Mouse (Mus musculus): ENCODE data around the gene Tlx1. TPM values are rescaled to one million over a fixed set of nuclear protein-coding genes. Genes with fewer than 3 reads are reported as not detected.

The Tlx1 gene
- polyA plus RNA-seq, 1 experiment, result not detected

GRCm38 (mm10) chr19:45179451-45179850 lies 29.0 kb downstream of the Tlx1 start:
- TF ChIP-seq CTCF (IDR thresholded peaks at IDR 0.05; ENCODE audit: control insufficient read depth, insufficient read depth, low read length) (no peak), POLR2A (IDR thresholded peaks at IDR 0.05; ENCODE audit: borderline replicate concordance, control insufficient read depth, low read depth, low read length) (no peak)
- Histone ChIP-seq H3K27ac (ENCODE audit: control insufficient read depth, insufficient read depth, low read depth, low read length, poor library complexity) (no peak overlapping the region), H3K4me1 (ENCODE audit: control insufficient read depth, insufficient read depth, low read length) (peaks cover 2% of the 10 kb centered on the region; the same call in 1 of the 2 replicates), H3K4me3 (replicated peaks; ENCODE audit: control insufficient read depth, low read depth, low read length) (no peak overlapping the region)
- WGBS, result 75% methylated on average over 4 of the region's 4 CpGs

GRCm38 (mm10) chr19:45180447-45180846 lies 30.0 kb downstream of the Tlx1 start:
- TF ChIP-seq CTCF (IDR thresholded peaks at IDR 0.05; ENCODE audit: control insufficient read depth, insufficient read depth, low read length) (no peak), POLR2A (IDR thresholded peaks at IDR 0.05; ENCODE audit: borderline replicate concordance, control insufficient read depth, low read depth, low read length) (no peak)
- H3K4me3 ChIP-seq (replicated peaks; ENCODE audit: control insufficient read depth, low read depth, low read length), result no peak overlapping the region
- H3K27ac ChIP-seq (ENCODE audit: control insufficient read depth, insufficient read depth, low read depth, low read length, poor library complexity), result no peak overlapping the region
- H3K4me1 ChIP-seq (ENCODE audit: control insufficient read depth, insufficient read depth, low read length), result peaks cover 2% of the 10 kb centered on the region; the same call in 1 of the 2 replicates
- WGBS, result 86% methylated on average over 5 of the region's 5 CpGs

GRCm38 (mm10) chr19:45194651-45195050 lies 44.2 kb downstream of the Tlx1 start:
- WGBS, result 41% methylated on average over 4 of the region's 4 CpGs
- H3K4me1 ChIP-seq (ENCODE audit: control insufficient read depth, insufficient read depth, low read length), result no peaks in the 10 kb centered on the region
- TF ChIP-seq POLR2A (IDR thresholded peaks at IDR 0.05; ENCODE audit: borderline replicate concordance, control insufficient read depth, low read depth, low read length), result no peak
- TF ChIP-seq CTCF (IDR thresholded peaks at IDR 0.05; ENCODE audit: control insufficient read depth, insufficient read depth, low read length), result no peak
- H3K4me3 ChIP-seq (replicated peaks; ENCODE audit: control insufficient read depth, low read depth, low read length), result no peak overlapping the region
- no peak overlapping the region for H3K27ac ChIP-seq (ENCODE audit: control insufficient read depth, insufficient read depth, low read depth, low read length, poor library complexity)

GRCm38 (mm10) chr19:45196967-45197366 lies 46.5 kb downstream of the Tlx1 start:
- Histone ChIP-seq H3K4me3 (replicated peaks; ENCODE audit: control insufficient read depth, low read depth, low read length) (no peak overlapping the region), H3K4me1 (ENCODE audit: control insufficient read depth, insufficient read depth, low read length) (no peaks in the 10 kb centered on the region), H3K27ac (ENCODE audit: control insufficient read depth, insufficient read depth, low read depth, low read length, poor library complexity) (no peak overlapping the region)
- no peak for TF ChIP-seq CTCF (IDR thresholded peaks at IDR 0.05; ENCODE audit: control insufficient read depth, insufficient read depth, low read length)
- WGBS, result 70% methylated on average over 8 of the region's 8 CpGs

- H3K4me1 ChIP-seq (ENCODE audit: control insufficient read depth, insufficient read depth, low read length), result peaks cover 3% of the 10 kb centered on the region
- no peak for TF ChIP-seq POLR2A (IDR thresholded peaks at IDR 0.05; ENCODE audit: borderline replicate concordance, control insufficient read depth, low read depth, low read length)
- TF ChIP-seq CTCF (IDR thresholded peaks at IDR 0.05; ENCODE audit: control insufficient read depth, insufficient read depth, low read length), result no peak
- WGBS, result 60% methylated on average over 3 of the region's 3 CpGs
- H3K27ac ChIP-seq (ENCODE audit: control insufficient read depth, insufficient read depth, low read depth, low read length, poor library complexity), result no peak overlapping the region; the same call in 1 of the 2 replicates
- no peak overlapping the region for H3K4me3 ChIP-seq (replicated peaks; ENCODE audit: control insufficient read depth, low read depth, low read length)
Observed at GRCm38 (mm10) chr19:45205311-45206105, 55.0 kb downstream of the Tlx1 start.

Other genes with a start within 250 kb of the Tlx1 start
- gene Slf2, start 219.5 kb upstream of the Tlx1 start, polyA plus RNA-seq (2011; ENCODE audit: insufficient read depth, insufficient read length, low replicate concordance, missing spikeins), result 5.7 and 7.7 TPM in 2 replicates
- 1.2 and 6.5 TPM in 2 replicates for gene Sema4g, start 161.6 kb upstream of the Tlx1 start, polyA plus RNA-seq (2011; ENCODE audit: insufficient read depth, insufficient read length, low replicate concordance, missing spikeins)
- gene Twnk, start 145.0 kb upstream of the Tlx1 start, polyA plus RNA-seq (2011; ENCODE audit: insufficient read depth, insufficient read length, low replicate concordance, missing spikeins), result 6.2 and 13.5 TPM in 2 replicates
- gene Mrpl43, start 144.2 kb upstream of the Tlx1 start, polyA plus RNA-seq (2011; ENCODE audit: insufficient read depth, insufficient read length, low replicate concordance, missing spikeins), result 18.7 and 23.9 TPM in 2 replicates
- 3.1 and 11.2 TPM in 2 replicates for gene Lzts2, start 136.3 kb upstream of the Tlx1 start, polyA plus RNA-seq (2011; ENCODE audit: insufficient read depth, insufficient read length, low replicate concordance, missing spikeins)
- gene Pdzd7, start 105.0 kb upstream of the Tlx1 start, polyA plus RNA-seq (2011; ENCODE audit: insufficient read depth, insufficient read length, low replicate concordance, missing spikeins), result not detected in 2 replicates
- gene Sfxn3, start 103.2 kb upstream of the Tlx1 start, polyA plus RNA-seq (2011; ENCODE audit: insufficient read depth, insufficient read length, low replicate concordance, missing spikeins), result 8.1 and 13.5 TPM in 2 replicates
- 1.4 and 2.2 TPM in 2 replicates for gene Kazald1, start 75.4 kb upstream of the Tlx1 start, polyA plus RNA-seq (2011; ENCODE audit: insufficient read depth, insufficient read length, low replicate concordance, missing spikeins)
- gene Lbx1, start 85.1 kb downstream of the Tlx1 start, polyA plus RNA-seq (2011; ENCODE audit: insufficient read depth, insufficient read length, low replicate concordance, missing spikeins), result not detected in 2 replicates
- gene Btrc, start 213.1 kb downstream of the Tlx1 start, polyA plus RNA-seq (2011; ENCODE audit: insufficient read depth, insufficient read length, low replicate concordance, missing spikeins), result 41.4 and 47.7 TPM in 2 replicates